Mouse (Mus musculus) liver, postnatal 0 days (tissue): ENCODE data around the gene Sh2b1. TPM values are rescaled to one million over a fixed set of nuclear protein-coding genes. Genes with fewer than 3 reads are reported as not detected.
"Not testable (repeated sequence)": the region's sequence is repeated elsewhere in the genome, so short reads cannot be mapped to it uniquely, and the experiment has no call there.

ENCODE experiments used
- ATAC-seq: fragments of 200-750 bp; cut with Nextera tagmentation; 2 replicates; pipeline ENCODE4 v1.8.0; 2017; ENCODE audit warnings: mild to moderate bottlenecking, moderate library complexity
- DNase-seq: peaks from one replicate; pipeline ENCODE4 v3.0.0-alpha.2; 2016
- H3K27ac ChIP-seq: fragments of 300-500 bp; sonication (generic); 2 replicates; pipeline ENCODE4 v1.5.1; 2014; ENCODE audit warnings: antibody characterized with exemption, moderate library complexity, mild to moderate bottlenecking, low read depth
- H3K27me3 ChIP-seq: fragments of 300-500 bp; sonication (generic); 2 replicates; pipeline ENCODE4 v1.6.1; 2014; ENCODE audit warnings: low read length, control low read depth, mixed read lengths; ENCODE audit not compliant: insufficient read depth
- H3K36me3 ChIP-seq: fragments of 300-500 bp; sonication (generic); replicated peaks from 2 replicates; pipeline ENCODE4 v1.6.1; 2014; ENCODE audit warnings: mild to moderate bottlenecking, control low read depth, low read length, moderate library complexity, mixed read lengths; ENCODE audit not compliant: insufficient read depth
- H3K4me1 ChIP-seq: fragments of 300-500 bp; sonication (generic); 2 replicates; pipeline ENCODE4 v1.6.1; 2014; ENCODE audit warnings: antibody characterized with exemption, mild to moderate bottlenecking, control low read depth; ENCODE audit not compliant: insufficient read depth
- H3K4me2 ChIP-seq: fragments of 300-500 bp; sonication (generic); 2 replicates; pipeline ENCODE4 v1.6.1; 2014; ENCODE audit warnings: low read depth, mild to moderate bottlenecking, low read length, moderate library complexity, mixed read lengths
- H3K4me3 ChIP-seq: fragments of 300-500 bp; sonication (generic); 2 replicates; pipeline ENCODE4 v1.5.1; 2014; ENCODE audit warnings: low read depth, low read length
- H3K9ac ChIP-seq: fragments of 300-500 bp; sonication (generic); replicated peaks from 2 replicates; pipeline ENCODE4 v1.6.1; 2014; ENCODE audit warnings: mild to moderate bottlenecking, moderate library complexity
- H3K9me3 ChIP-seq: fragments of 300-500 bp; sonication (generic); 2 replicates; pipeline ENCODE4 v1.6.1; 2016; ENCODE audit warnings: mild to moderate bottlenecking, control low read depth, low read length, mixed read lengths
- CTCF ChIP-seq: sonication (generic); IDR thresholded peaks from 2 replicates; pipeline ENCODE4 v1.5.1; 2016; ENCODE audit warnings: antibody characterized with exemption, low read depth
- EP300 ChIP-seq: IDR thresholded peaks from 2 replicates; pipeline ENCODE4 v1.6.1; 2016; ENCODE audit warnings: antibody characterized with exemption, low read depth, mild to moderate bottlenecking
- WGBS: fragments of 180-500 bp; shearing (Covaris S2); extraction: QIAGEN DNeasy Blood & Tissue Kit; methylation state at CpG from one replicate; pipeline ENCODE4 v1.1.7; 2014; ENCODE audit not compliant: insufficient replicate concordance; 5-methylcytosine and 5-hydroxymethylcytosine counted together
- polyA plus RNA-seq: library from polyadenylated mRNA; unstranded; fragments of >200 nt; fragmentation: Nextera tagmentation; extraction: Ambion mirVana; gene quantifications from 2 replicates; pipeline ENCODE4 v1.2.1, GENCODE M21; 2015

Sh2b1 gene
- polyA plus RNA-seq, 1 experiment from 2014 or later, result 13.7 TPM

- no peak overlapping the region for H3K4me3 ChIP-seq
- H3K27me3 ChIP-seq, result no peaks in the 10 kb centered on the region
- no peak overlapping the region for H3K9ac ChIP-seq
- no peak for TF ChIP-seq CTCF
- TF ChIP-seq EP300, result no peak
- DNase-seq (no peak), ATAC-seq (no peak)
- 92% methylated on average over 12 of the region's 12 CpGs for WGBS
- peaks cover 83% of the 10 kb centered on the region for H3K36me3 ChIP-seq
- no peak overlapping the region for H3K27ac ChIP-seq
- no peak overlapping the region for H3K4me2 ChIP-seq
- H3K9me3 ChIP-seq, result no peaks in the 10 kb centered on the region
- peaks cover 9% of the 10 kb centered on the region; the same call in 1 of the 2 replicates for H3K4me1 ChIP-seq
Observed at GRCm38 (mm10) chr7:126497966-126498365, 22.7 kb upstream of the Sh2b1 start.

DNA sequence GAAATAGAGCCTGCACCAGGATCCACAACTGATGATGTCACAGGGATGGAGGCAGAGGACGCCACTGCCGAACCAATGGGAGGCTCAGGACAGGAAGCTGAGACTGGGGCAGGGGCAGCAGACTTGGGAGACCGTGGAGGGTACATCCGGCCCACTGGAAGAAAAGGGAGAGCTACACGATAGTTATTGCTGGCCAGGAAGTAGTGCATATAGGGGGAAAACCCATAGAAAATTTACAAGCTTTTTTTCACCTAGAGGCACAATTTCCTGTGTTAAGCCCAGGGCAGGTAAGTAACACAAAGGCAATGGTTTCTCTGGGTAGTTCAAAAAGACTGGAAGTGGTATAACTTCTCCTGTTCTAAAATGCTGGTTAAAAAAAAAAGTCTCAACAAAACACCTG, 21.3 kb upstream of the Sh2b1 start:
- H3K4me2 ChIP-seq, result no peak overlapping the region
- no peak for DNase-seq
- no peak overlapping the region for H3K9ac ChIP-seq
- no peaks in the 10 kb centered on the region for H3K9me3 ChIP-seq
- ATAC-seq, result no peak
- WGBS, result 87% methylated on average over 5 of the region's 5 CpGs
- no peak overlapping the region for H3K4me3 ChIP-seq
- no peak for TF ChIP-seq EP300
- no peak for TF ChIP-seq CTCF
- no peak overlapping the region for H3K27ac ChIP-seq
- no peaks in the 10 kb centered on the region for H3K27me3 ChIP-seq
- peaks cover 9% of the 10 kb centered on the region; the same call in 1 of the 2 replicates for H3K4me1 ChIP-seq
- peaks cover 97% of the 10 kb centered on the region for H3K36me3 ChIP-seq

DNA sequence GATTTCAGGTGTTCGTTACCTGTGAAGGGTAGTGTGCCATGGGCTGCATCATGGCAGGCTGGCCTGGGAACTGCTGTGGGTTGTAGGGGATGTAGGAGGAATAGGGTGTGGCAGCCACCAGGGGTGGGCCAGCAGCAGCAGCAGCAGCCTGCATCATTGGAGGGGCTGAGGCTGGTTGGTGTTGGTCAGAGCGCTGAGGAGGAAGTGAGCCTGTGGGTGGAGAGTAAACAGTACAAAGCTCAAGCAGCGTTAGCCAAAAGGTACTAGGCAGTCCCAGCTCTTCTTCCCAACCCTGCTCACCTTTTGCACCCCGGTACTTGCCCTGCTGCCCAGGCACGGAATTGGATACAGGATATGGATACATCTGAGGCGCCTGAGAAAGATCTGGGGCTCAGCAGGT, 18.9 kb upstream of the Sh2b1 start:
- peaks cover 90% of the 10 kb centered on the region for H3K36me3 ChIP-seq
- H3K4me3 ChIP-seq, result no peak overlapping the region
- H3K4me1 ChIP-seq, result peaks cover 4% of the 10 kb centered on the region; the same call in 1 of the 2 replicates
- no peak for TF ChIP-seq EP300
- no peak for TF ChIP-seq CTCF
- no peak overlapping the region for H3K4me2 ChIP-seq
- 77% methylated on average over 6 of the region's 6 CpGs for WGBS
- no peaks in the 10 kb centered on the region for H3K9me3 ChIP-seq
- peak; percentile 82 for ATAC-seq
- H3K27ac ChIP-seq, result peak overlapping the region; percentile 40; the same call in 1 of the 2 replicates
- H3K27me3 ChIP-seq, result no peaks in the 10 kb centered on the region
- H3K9ac ChIP-seq, result no peak overlapping the region
- peak; percentile 36 for DNase-seq

GRCm38 (mm10) chr7:126491973-126492372, 16.7 kb upstream of the Sh2b1 start:
- no peak for TF ChIP-seq EP300
- no peak for TF ChIP-seq CTCF
- peaks cover 10% of the 10 kb centered on the region; the same call in 1 of the 2 replicates for H3K4me1 ChIP-seq
- H3K36me3 ChIP-seq, result peaks cover 72% of the 10 kb centered on the region
- ATAC-seq, result no peak
- H3K9ac ChIP-seq, result no peak overlapping the region
- H3K9me3 ChIP-seq, result no peaks in the 10 kb centered on the region
- no peak overlapping the region for H3K27ac ChIP-seq
- no peak for DNase-seq
- 76% methylated on average over 11 of the region's 11 CpGs for WGBS
- no peak overlapping the region for H3K4me2 ChIP-seq
- H3K27me3 ChIP-seq, result no peaks in the 10 kb centered on the region
- H3K4me3 ChIP-seq, result no peak overlapping the region

DNA sequence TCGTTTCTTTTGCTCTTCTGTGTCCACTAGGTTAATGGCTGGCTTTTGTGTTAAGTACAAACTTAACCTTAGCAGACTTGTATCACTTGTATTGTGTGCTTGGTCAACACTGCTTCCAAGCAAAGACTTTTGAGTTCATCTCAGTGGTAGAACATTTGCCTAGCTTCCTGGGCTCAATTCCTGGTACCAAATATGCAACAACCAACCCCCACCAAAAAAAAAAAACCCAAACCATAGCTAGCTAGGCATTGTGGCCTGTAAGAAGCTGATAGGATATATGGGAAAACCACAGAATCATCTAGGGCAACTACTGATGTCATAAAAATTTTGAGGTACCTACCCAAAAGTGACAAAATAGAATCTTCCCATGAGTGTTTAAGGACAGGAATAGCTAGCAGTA, 15.8 kb upstream of the Sh2b1 start:
- Histone ChIP-seq H3K27ac (0 out of 2 replicates have a peak overlapping the region, but pooled peaks have one; percentile 4), H3K27me3 (no peaks in the 10 kb centered on the region), H3K4me3 (no peak overlapping the region), H3K36me3 (peaks cover 62% of the 10 kb centered on the region), H3K4me2 (no peak overlapping the region), H3K4me1 (peaks cover 14% of the 10 kb centered on the region), H3K9me3 (no peaks in the 10 kb centered on the region), H3K9ac (no peak overlapping the region)
- ATAC-seq, result no peak
- TF ChIP-seq CTCF, result no peak
- no peak for TF ChIP-seq EP300
- 50% methylated on average over 1 of the region's 1 CpGs for WGBS
- no peak for DNase-seq

DNA sequence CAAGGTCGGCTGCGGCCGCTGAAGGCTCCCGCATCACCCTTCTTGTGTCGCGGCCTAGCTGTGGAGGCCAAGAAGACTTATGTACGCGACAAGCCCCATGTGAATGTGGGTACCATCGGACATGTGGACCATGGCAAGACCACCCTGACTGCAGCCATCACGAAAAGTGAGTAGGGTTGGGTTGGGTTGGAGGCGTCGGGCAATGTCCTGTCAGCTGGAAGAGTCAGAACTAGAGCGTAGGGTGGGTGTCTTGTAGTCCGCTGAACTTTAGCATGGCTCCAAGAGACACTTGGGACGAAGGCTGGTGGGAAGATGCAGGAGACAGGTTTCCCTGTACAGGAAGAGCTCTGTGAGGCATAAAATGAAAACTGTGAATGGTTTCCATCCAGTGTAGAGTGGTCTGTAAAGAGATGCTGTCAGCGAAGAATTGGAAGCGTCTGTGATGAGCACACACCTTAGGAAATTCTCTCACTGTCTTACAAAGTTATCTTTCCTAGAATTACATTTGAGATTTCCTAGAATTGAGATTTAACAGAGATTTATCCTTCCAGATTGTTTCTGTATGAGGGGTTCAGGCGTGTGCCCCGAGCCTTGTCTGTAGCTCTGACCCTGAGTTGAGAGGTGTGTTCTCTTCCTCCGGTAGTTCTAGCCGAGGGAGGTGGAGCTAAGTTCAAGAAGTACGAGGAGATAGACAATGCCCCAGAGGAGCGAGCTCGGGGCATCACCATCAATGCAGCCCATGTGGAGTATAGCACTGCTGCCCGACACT, 12.6 kb upstream of the Sh2b1 start:
- peak overlapping the region; percentile 70 for H3K4me3 ChIP-seq
- peak; percentile 1; the same call in 1 of the 2 replicates for ATAC-seq
- H3K9ac ChIP-seq, result peak overlapping the region; percentile 67
- not testable (repeated sequence) for H3K27me3 ChIP-seq, H3K9me3 ChIP-seq, DNase-seq
- WGBS, result 6% methylated on average over 18 of the region's 25 CpGs
- H3K36me3 ChIP-seq, result peaks cover 30% of the 10 kb centered on the region
- H3K4me1 ChIP-seq, result peaks cover 11% of the 10 kb centered on the region
- peak overlapping the region; percentile 89 for H3K4me2 ChIP-seq
- H3K27ac ChIP-seq, result peak overlapping the region; percentile 80
